ENCODE assay signal across 16 mouse cellular contexts in genomic region chr4:141281578-141281977, GRCm38 (mm10). TPM values are rescaled to one million over a fixed set of nuclear protein-coding genes. Genes with fewer than 3 reads are reported as not detected.
A peak's percentile ranks its signal among the peaks of the same experiment; 100 is the strongest.
DNase-seq lines count a peak whose midpoint lies in the region; ATAC-seq and TF ChIP-seq lines count a peak whose summit lies in the region.
"Had no signal": no experiment of that assay in that cellular context is flagged by ENCODE, and none has a peak within 500 bp of the region (broad histone marks: within the 10 kb centered on the region; RNA-seq: fewer than 3 reads in every experiment).

No protein-coding gene starts in this region.

- H3K27ac ChIP-seq in kidney, embryonic 14.5 days (ENCODE audit: low read depth, low read length): no peak overlapping the region; the same call in 1 of the 2 replicates
- peak overlapping the region; percentile 73 for H3K27ac ChIP-seq in liver, embryonic 13.5 days
- no peak overlapping the region for H3K27ac ChIP-seq in midbrain, embryonic 16.5 days (ENCODE audit: low read length)
- H3K27ac ChIP-seq: embryonic facial prominence, embryonic 13.5 days; forebrain, embryonic 13.5 days; hindbrain, embryonic 14.5 days; neural tube, embryonic 15.5 days had no signal

- H3K4me3 ChIP-seq in kidney, embryonic 14.5 days (ENCODE audit: low read length): no peak overlapping the region
- H3K4me3 ChIP-seq in C2C12 (ENCODE audit: insufficient read depth, poor library complexity, severe bottlenecking): no peak overlapping the region
- no peak overlapping the region for H3K4me3 ChIP-seq in liver, embryonic 13.5 days (replicated peaks)
- no peak overlapping the region for H3K4me3 ChIP-seq in midbrain, embryonic 16.5 days (ENCODE audit: low read depth, low read length)
- H3K4me3 ChIP-seq: embryonic facial prominence, embryonic 13.5 days; forebrain, embryonic 13.5 days; neural tube, embryonic 15.5 days had no signal

- peaks cover 2% of the 10 kb centered on the region for H3K79me3 ChIP-seq in C2C12 (ENCODE audit: low read depth)

- H3ac ChIP-seq in C2C12 (ENCODE audit: control insufficient read depth, insufficient read length, low read depth): peak overlapping the region; percentile 24

- H3K4me1 ChIP-seq in kidney, embryonic 14.5 days (ENCODE audit: control insufficient read depth, insufficient read depth, low read length): peaks cover 55% of the 10 kb centered on the region
- peaks cover 43% of the 10 kb centered on the region for H3K4me1 ChIP-seq in liver, embryonic 13.5 days (replicated peaks)
- H3K4me1 ChIP-seq in midbrain, embryonic 16.5 days (ENCODE audit: control insufficient read depth, insufficient read depth, low read length): peaks cover 3% of the 10 kb centered on the region; the same call in 1 of the 2 replicates

- DNase-seq in kidney, adult 18-20 months: no peak
- no peak for DNase-seq in liver, embryonic 13.5 days
- no peak for DNase-seq in right cerebral cortex, postnatal 4 days
- no peak for DNase-seq in thymus, postnatal 0 days (ENCODE audit: low spot score)
- DNase-seq: B cell, adult 2 months; cerebellum, adult 9-10 months; right cerebral cortex, adult 18-20 months; thymus, postnatal 14 days had no signal

- peak overlapping the region; percentile 28; the same call in 1 of the 2 replicates for H3K9ac ChIP-seq in kidney, embryonic 14.5 days (ENCODE audit: low read depth, low read length)
- H3K9ac ChIP-seq in liver, embryonic 13.5 days: no peak overlapping the region
- no peak overlapping the region for H3K9ac ChIP-seq in midbrain, embryonic 16.5 days (ENCODE audit: low read depth, low read length)
- H3K9ac ChIP-seq: embryonic facial prominence, embryonic 13.5 days; forebrain, embryonic 13.5 days; hindbrain, embryonic 14.5 days; neural tube, embryonic 15.5 days had no signal

- TF ChIP-seq CTCF in C2C12 (IDR thresholded peaks at IDR 0.05; ENCODE audit: control insufficient read depth, insufficient read depth, insufficient read length): no peak

- H3K27me3 ChIP-seq in kidney, embryonic 14.5 days (ENCODE audit: control insufficient read depth, insufficient read depth, low read length): no peaks in the 10 kb centered on the region
- H3K27me3 ChIP-seq in C2C12 (ENCODE audit: control insufficient read depth, insufficient read depth, insufficient read length): no peaks in the 10 kb centered on the region
- H3K27me3 ChIP-seq in liver, embryonic 13.5 days: peaks cover 19% of the 10 kb centered on the region
- H3K27me3 ChIP-seq in midbrain, embryonic 16.5 days (ENCODE audit: control insufficient read depth, insufficient read depth, low read depth, low read length): peaks cover 1% of the 10 kb centered on the region; the same call in 1 of the 2 replicates

- 0 out of 2 replicates have a peak, but pooled peaks have one; percentile 25 for ATAC-seq in kidney, embryonic 14.5 days (ENCODE audit: low FRiP score, low TSS enrichment)
- ATAC-seq in granulocyte monocyte progenitor cell, adult 5-6 weeks (replicated peaks; ENCODE audit: poor library complexity, severe bottlenecking): peak; percentile 67
- peak; percentile 30; the same call in 1 of the 2 replicates for ATAC-seq in liver, embryonic 13.5 days (ENCODE audit: low read depth)
- ATAC-seq in midbrain, embryonic 16.5 days: no peak
- ATAC-seq: forebrain, embryonic 13.5 days had no signal

- WGBS in kidney, embryonic 14.5 days: 29% methylated on average over 1 of the region's 1 CpGs
- 14% methylated on average over 1 of the region's 1 CpGs for WGBS in liver, embryonic 13.5 days (ENCODE audit: insufficient replicate concordance)
- 82% methylated on average over 1 of the region's 1 CpGs for WGBS in midbrain, embryonic 16.5 days

- H3K9me3 ChIP-seq in kidney, embryonic 14.5 days (ENCODE audit: control insufficient read depth, low read length): no peaks in the 10 kb centered on the region
- H3K9me3 ChIP-seq in liver, embryonic 13.5 days (replicated peaks): no peaks in the 10 kb centered on the region
- H3K9me3 ChIP-seq in midbrain, embryonic 16.5 days (replicated peaks; ENCODE audit: control insufficient read depth, low read length, poor library complexity, severe bottlenecking): no peaks in the 10 kb centered on the region
- H3K9me3 ChIP-seq: embryonic facial prominence, embryonic 13.5 days; forebrain, embryonic 13.5 days; neural tube, embryonic 15.5 days had no signal

- no peak overlapping the region; the same call in 1 of the 2 replicates for H3K4me2 ChIP-seq in kidney, embryonic 14.5 days (replicated peaks; ENCODE audit: low read depth, low read length)
- no peak overlapping the region for H3K4me2 ChIP-seq in liver, embryonic 13.5 days
- H3K4me2 ChIP-seq in midbrain, embryonic 16.5 days (ENCODE audit: low read length): no peak overlapping the region
- H3K4me2 ChIP-seq: embryonic facial prominence, embryonic 13.5 days; forebrain, embryonic 13.5 days; hindbrain, embryonic 14.5 days; neural tube, embryonic 15.5 days had no signal

- peaks cover 24% of the 10 kb centered on the region for H3K79me2 ChIP-seq in C2C12 (ENCODE audit: control insufficient read depth, insufficient read depth)

- H3K36me3 ChIP-seq in kidney, embryonic 14.5 days (ENCODE audit: control insufficient read depth, insufficient read depth, low read length): no peaks in the 10 kb centered on the region
- no peaks in the 10 kb centered on the region for H3K36me3 ChIP-seq in C2C12 (ENCODE audit: control insufficient read depth, insufficient read depth)
- H3K36me3 ChIP-seq in liver, embryonic 13.5 days: no peaks in the 10 kb centered on the region
- H3K36me3 ChIP-seq in midbrain, embryonic 16.5 days (ENCODE audit: control insufficient read depth, insufficient read depth, low read length): no peaks in the 10 kb centered on the region
- H3K36me3 ChIP-seq: embryonic facial prominence, embryonic 13.5 days; neural tube, embryonic 15.5 days had no signal

TF ChIP-seq in C2C12, 6 proteins besides CTCF, POLR2A, EP300 and RAD21:
- TF ChIP-seq USF1 (IDR thresholded peaks at IDR 0.05; ENCODE audit: low read depth) (no peak), MYOG (IDR thresholded peaks at IDR 0.05; ENCODE audit: control insufficient read depth, extremely low read depth, insufficient read length) (no peak), MYOD1 (IDR thresholded peaks at IDR 0.05; ENCODE audit: control insufficient read depth, insufficient read length, low read depth) (no peak), FOSL1 (IDR thresholded peaks at IDR 0.05; ENCODE audit: insufficient read depth, low read length, poor library complexity, severe bottlenecking) (no peak), CEBPB (IDR thresholded peaks at IDR 0.05; ENCODE audit: low read depth) (no peak)
TF ChIP-seq in C2C12: peak in this region for 0.

RNA-seq across cellular contexts. Expression of gene Epha2, which starts 19.5 kb away (rescaled TPM):
- polyA plus RNA-seq in kidney, embryonic 14.5 days (2014; fragmentation: Nextera tagmentation; extraction: Ambion mirVana): 3.7 and 3.9 TPM in 2 replicates
- 129 TPM for polyA plus RNA-seq in C2C12 (2012; fragmentation: generic; extraction: Trizol)
- total RNA-seq in granulocyte monocyte progenitor cell, adult 5-6 weeks (2014; fragmentation: Nextera tagmentation): 0.88 TPM in 1 of 2 replicates, not detected in the other
- 0.10 TPM in 1 of 2 replicates, not detected in the other for total RNA-seq in granulocyte monocyte progenitor cell, adult 5-6 weeks (2017)
- polyA plus RNA-seq in liver, embryonic 13.5 days (2015; fragmentation: Nextera tagmentation; extraction: Ambion mirVana): 0.86 and 1.0 TPM in 2 replicates
- 0.55 and 0.58 TPM in 2 replicates for polyA plus RNA-seq in thymus, postnatal 0 days (2015; fragmentation: Nextera tagmentation; extraction: Ambion mirVana)
- 0.94 and 1.0 TPM in 2 replicates for polyA plus RNA-seq in midbrain, embryonic 16.5 days (2015; fragmentation: Nextera tagmentation; extraction: Ambion mirVana)

RNA-seq across cellular contexts. Expression of gene Arhgef19, which starts 42.3 kb away (rescaled TPM):
- polyA plus RNA-seq in kidney, embryonic 14.5 days (2014; fragmentation: Nextera tagmentation; extraction: Ambion mirVana): 6.8 and 7.4 TPM in 2 replicates
- 26.7 TPM for polyA plus RNA-seq in C2C12 (2012; fragmentation: generic; extraction: Trizol)
- not detected in 2 replicates for total RNA-seq in granulocyte monocyte progenitor cell, adult 5-6 weeks (2014; fragmentation: Nextera tagmentation)
- total RNA-seq in granulocyte monocyte progenitor cell, adult 5-6 weeks (2017): not detected in 2 replicates
- 1.0 and 1.1 TPM in 2 replicates for polyA plus RNA-seq in liver, embryonic 13.5 days (2015; fragmentation: Nextera tagmentation; extraction: Ambion mirVana)
- polyA plus RNA-seq in thymus, postnatal 0 days (2015; fragmentation: Nextera tagmentation; extraction: Ambion mirVana): 0.29 and 0.39 TPM in 2 replicates
- polyA plus RNA-seq in midbrain, embryonic 16.5 days (2015; fragmentation: Nextera tagmentation; extraction: Ambion mirVana): 1.1 and 1.3 TPM in 2 replicates

Comparison
In these comparisons a context has a peak if more than half of its experiments do, and no peak if none do; other contexts are left out.
1. RNA of gene Epha2, which starts 19.5 kb away (polyA plus RNA-seq): 129 TPM in C2C12 (single experiment); 3.7 to 3.9 TPM in kidney, embryonic 14.5 days, 0.94 to 1.0 TPM in midbrain, embryonic 16.5 days, 0.86 to 1.0 TPM in liver, embryonic 13.5 days and 0.55 to 0.58 TPM in thymus, postnatal 0 days; every median in the first group is over 10 times any median in the second.